9 mouse cellular contexts compared by ENCODE assay signal in the genomic region with DNA sequence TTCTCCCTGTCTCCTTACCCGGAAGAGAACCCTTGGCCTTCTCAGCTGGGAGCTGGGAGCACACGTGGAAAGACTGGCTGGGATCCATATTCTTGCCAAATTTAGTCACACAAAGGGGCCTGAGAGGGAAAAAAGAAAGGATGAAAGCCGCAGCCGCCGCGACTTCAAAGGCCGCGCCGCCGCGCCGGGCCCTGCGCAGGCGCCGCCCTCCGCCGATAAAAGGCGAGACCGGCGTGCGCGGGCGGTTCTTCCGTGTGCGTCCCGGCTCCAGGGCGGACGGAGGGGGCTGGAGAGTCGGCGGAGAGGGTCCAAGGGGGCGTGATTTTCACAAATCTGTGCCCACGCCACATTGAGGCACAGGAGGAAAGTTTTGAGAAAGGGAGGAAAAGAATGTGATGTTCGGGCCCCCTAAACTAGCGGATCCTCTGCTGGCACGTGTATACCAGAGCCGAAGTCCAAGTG. TPM values are rescaled to one million over a fixed set of nuclear protein-coding genes. Genes with fewer than 3 reads are reported as not detected.
A peak's percentile ranks its signal among the peaks of the same experiment; 100 is the strongest.
DNase-seq lines count a peak whose midpoint lies in the region; ATAC-seq lines count a peak whose summit lies in the region.
"Had no signal": no experiment of that assay in that cellular context is flagged by ENCODE, and none has a peak within 500 bp of the region (broad histone marks: within the 10 kb centered on the region; RNA-seq: fewer than 3 reads in every experiment).

No protein-coding gene starts in this region.

- peak overlapping the region; percentile 33 for H3K9ac ChIP-seq in forebrain, embryonic 16.5 days (replicated peaks; ENCODE audit: low read depth, low read length)
- H3K9ac ChIP-seq in kidney, embryonic 16.5 days (replicated peaks; ENCODE audit: low read length): peak overlapping the region; percentile 42; the same call in 1 of the 2 replicates
- H3K9ac ChIP-seq in stomach, embryonic 16.5 days (ENCODE audit: low read length): peak overlapping the region; percentile 36; the same call in 1 of the 2 replicates

- H3K9me3 ChIP-seq in forebrain, embryonic 16.5 days (ENCODE audit: control insufficient read depth, low read length): no peaks in the 10 kb centered on the region
- no peaks in the 10 kb centered on the region for H3K9me3 ChIP-seq in kidney, embryonic 16.5 days (ENCODE audit: low read length)
- H3K9me3 ChIP-seq in stomach, embryonic 16.5 days (replicated peaks; ENCODE audit: control insufficient read depth, low read length): no peaks in the 10 kb centered on the region

- WGBS in forebrain, embryonic 16.5 days: under 1% methylated on average over 36 of the region's 36 CpGs
- WGBS in kidney, embryonic 16.5 days: under 1% methylated on average over 36 of the region's 36 CpGs
- under 1% methylated on average over 36 of the region's 36 CpGs for WGBS in stomach, embryonic 16.5 days

- H3K27me3 ChIP-seq in forebrain, embryonic 16.5 days (replicated peaks; ENCODE audit: control insufficient read depth, insufficient read depth, low read length): peaks cover 16% of the 10 kb centered on the region
- peaks cover 59% of the 10 kb centered on the region for H3K27me3 ChIP-seq in kidney, embryonic 16.5 days (ENCODE audit: insufficient read depth, low read length)
- peaks cover 66% of the 10 kb centered on the region for H3K27me3 ChIP-seq in stomach, embryonic 16.5 days (ENCODE audit: control insufficient read depth, insufficient read depth, low read length)

- peak overlapping the region; percentile 10; the same call in 1 of the 2 replicates for H3K27ac ChIP-seq in forebrain, embryonic 16.5 days (ENCODE audit: low read length)
- H3K27ac ChIP-seq in kidney, embryonic 16.5 days (ENCODE audit: low read length): no peak overlapping the region
- no peak overlapping the region for H3K27ac ChIP-seq in stomach, embryonic 16.5 days (ENCODE audit: low read length)
- H3K27ac ChIP-seq: macrophage had no signal

- H3K4me2 ChIP-seq in forebrain, embryonic 16.5 days (ENCODE audit: low read length): peak overlapping the region; percentile 71
- H3K4me2 ChIP-seq in kidney, embryonic 16.5 days (replicated peaks; ENCODE audit: low read depth, low read length): peak overlapping the region; percentile 79
- H3K4me2 ChIP-seq in stomach, embryonic 16.5 days (ENCODE audit: low read depth, low read length): peak overlapping the region; percentile 68

- peak; percentile 51 for ATAC-seq in forebrain, embryonic 16.5 days
- peak; percentile 40 for ATAC-seq in kidney, embryonic 16.5 days (ENCODE audit: low FRiP score, low TSS enrichment)
- peak; percentile 47; the same call in 1 of the 2 replicates for ATAC-seq in megakaryocyte progenitor cell, adult 5-6 weeks (replicated peaks; ENCODE audit: poor library complexity)
- ATAC-seq in stomach, embryonic 16.5 days (ENCODE audit: insufficient read depth, low FRiP score): peak; percentile 11; the same call in 1 of the 2 replicates
- no peak for ATAC-seq in erythroid progenitor cell, adult 5-6 weeks (replicated peaks; ENCODE audit: low FRiP score, poor library complexity, severe bottlenecking)

- peak; percentile 33 to 37 for DNase-seq in layer of hippocampus, postnatal 14 days (ENCODE audit: low spot score in 2 of 2)
- DNase-seq in layer of hippocampus, adult 18-20 months (ENCODE audit: low spot score in 2 of 2): no peak
- peak; percentile 81 for DNase-seq in adrenal gland, postnatal 10 days

- H3K4me1 ChIP-seq in forebrain, embryonic 16.5 days (replicated peaks; ENCODE audit: control insufficient read depth, insufficient read depth, low read length): peaks cover 35% of the 10 kb centered on the region
- peaks cover 34% of the 10 kb centered on the region for H3K4me1 ChIP-seq in kidney, embryonic 16.5 days (ENCODE audit: insufficient read depth, low read length)
- peaks cover 18% of the 10 kb centered on the region for H3K4me1 ChIP-seq in stomach, embryonic 16.5 days (ENCODE audit: control insufficient read depth, insufficient read depth, low read length)

- H3K36me3 ChIP-seq in forebrain, embryonic 16.5 days (ENCODE audit: control insufficient read depth, insufficient read depth): no peaks in the 10 kb centered on the region
- H3K36me3 ChIP-seq in kidney, embryonic 16.5 days (ENCODE audit: insufficient read depth, low read length): no peaks in the 10 kb centered on the region
- H3K36me3 ChIP-seq in stomach, embryonic 16.5 days (ENCODE audit: control insufficient read depth, insufficient read depth, low read length): no peaks in the 10 kb centered on the region

- peak overlapping the region; percentile 47 for H3K4me3 ChIP-seq in forebrain, embryonic 16.5 days (replicated peaks; ENCODE audit: low read length)
- H3K4me3 ChIP-seq in kidney, embryonic 16.5 days (ENCODE audit: low read length): peak overlapping the region; percentile 49
- peak overlapping the region; percentile 46 for H3K4me3 ChIP-seq in stomach, embryonic 16.5 days (replicated peaks; ENCODE audit: low read length)

RNA-seq across cellular contexts. Expression of a gene that starts 4.3 kb away (rescaled TPM):
- 1 to 10 TPM; 9.0 to 9.4 TPM for total RNA-seq in layer of hippocampus, postnatal 14 days (2021)
- 1 to 10 TPM; 4.0 to 4.9 TPM for total RNA-seq in layer of hippocampus, adult 18-20 months (2021)
- 1 to 10 TPM; 9.8 TPM for total RNA-seq in adrenal gland, postnatal 10 days (2021)
- polyA plus RNA-seq in forebrain, embryonic 16.5 days (2015; fragmentation: Nextera tagmentation; extraction: Ambion mirVana): 12.1 and 12.7 TPM in 2 replicates
- polyA plus RNA-seq in kidney, embryonic 16.5 days (2015; fragmentation: Nextera tagmentation; extraction: Ambion mirVana): 20.0 and 28.6 TPM in 2 replicates
- 0.64 TPM in 1 of 2 replicates, not detected in the other for total RNA-seq in megakaryocyte progenitor cell, adult 5-6 weeks (2015)
- 0.37 TPM in 1 of 2 replicates, not detected in the other for total RNA-seq in megakaryocyte progenitor cell, adult 5-6 weeks (2017)
- polyA plus RNA-seq in stomach, embryonic 16.5 days (2015; fragmentation: Nextera tagmentation; extraction: Ambion mirVana): 0.98 and 1.2 TPM in 2 replicates
- 9.2 and 15.5 TPM in 2 replicates for total RNA-seq in erythroid progenitor cell, adult 5-6 weeks (2015; ENCODE audit: low replicate concordance)
- total RNA-seq in erythroid progenitor cell, adult 5-6 weeks (2017; ENCODE audit: low replicate concordance): 4.6 and 14.1 TPM in 2 replicates

Comparison
In these comparisons a context has a peak if more than half of its experiments do, and no peak if none do; other contexts are left out.
1. DNase-seq: peak in layer of hippocampus, postnatal 14 days (2 of 2) and adrenal gland, postnatal 10 days (single experiment); none in layer of hippocampus, adult 18-20 months (0 of 2).
2. Peak in every context shown above with its lines, with median percentiles within 50 percentile points of each other: H3K4me2 ChIP-seq, H3K4me3 ChIP-seq and H3K9ac ChIP-seq.